Mouse (Mus musculus) MEL (cell line): ENCODE measurements at regions not wholly inside any gene's neighbourhood (a gene's known extent, or its start where the extent isn't known, plus 50 kb on each side); places are given as distances from the start of the nearest gene placed in this dataset.
A peak's percentile ranks its signal among the peaks of the same experiment; 100 is the strongest.

Experiments
- DNase-seq: peaks from one replicate; pipeline ENCODE4 v3.0.0; 2011; ENCODE audit warnings: low read depth, low spot score
- H3K27ac ChIP-seq: 2 replicates; pipeline ENCODE4 v1.5.1; 2012; ENCODE audit warnings: low read depth, mild to moderate bottlenecking, control low read depth, low read length, moderate library complexity; ENCODE audit not compliant: control insufficient read depth
- H3K27me3 ChIP-seq, 2 experiments: fragments of 150-350 bp in 1 of 2; sonication (generic) in 1 of 2; 2 replicates each; pipeline ENCODE4 v1.6.1; 2012; ENCODE audit warnings: low read length in 2 of 2, mild to moderate bottlenecking in 2 of 2, improper control_type of control experiment in 1 of 2, moderate library complexity in 1 of 2; ENCODE audit not compliant: insufficient read depth in 2 of 2, control insufficient read depth in 1 of 2
- H3K36me3 ChIP-seq, 2 experiments: 2 replicates each; pipeline ENCODE4 v1.6.1; 2012 to 2014; ENCODE audit warnings: low read length in 2 of 2, improper control_type of control experiment in 1 of 2, inconsistent platforms in 1 of 2, mild to moderate bottlenecking in 1 of 2; ENCODE audit not compliant: insufficient read depth in 2 of 2, control insufficient read depth in 1 of 2
- H3K4me1 ChIP-seq, 2 experiments: fragments of 150-350 bp in 1 of 2; sonication (generic) in 1 of 2; 2 replicates each; pipeline ENCODE4 v1.6.1; 2012; ENCODE audit warnings: low read length in 2 of 2, improper control_type of control experiment in 1 of 2, mild to moderate bottlenecking in 1 of 2; ENCODE audit not compliant: insufficient read depth in 2 of 2, control insufficient read depth in 1 of 2
- H3K4me3 ChIP-seq, 2 experiments: fragments of 150-350 bp in 1 of 2; sonication (generic) in 1 of 2; 2 replicates each; pipeline ENCODE4 v1.5.1; 2012; ENCODE audit warnings: low read depth in 2 of 2, low read length in 2 of 2, mild to moderate bottlenecking in 2 of 2, moderate library complexity in 2 of 2, control low read depth in 1 of 2, improper control_type of control experiment in 1 of 2; ENCODE audit not compliant: control insufficient read depth in 1 of 2, insufficient read depth in 1 of 2
- H3K79me2 ChIP-seq: 2 replicates; pipeline ENCODE4 v1.6.1; 2012; ENCODE audit warnings: mild to moderate bottlenecking, low read length, moderate library complexity; ENCODE audit not compliant: control insufficient read depth, poor library complexity, insufficient read depth
- H3K9ac ChIP-seq: 2 replicates; pipeline ENCODE4 v1.6.1; 2012; ENCODE audit warnings: low read depth, mild to moderate bottlenecking, control low read depth, low read length, moderate library complexity; ENCODE audit not compliant: control insufficient read depth, poor library complexity, severe bottlenecking
- H3K9me3 ChIP-seq: fragments of 150-350 bp; sonication (generic); replicated peaks from 2 replicates; pipeline ENCODE4 v1.6.1; 2012; ENCODE audit warnings: mild to moderate bottlenecking, low read length, improper control_type of control experiment, moderate library complexity; ENCODE audit not compliant: insufficient read depth
- BHLHE40 ChIP-seq: IDR thresholded peaks from 2 replicates; pipeline ENCODE4 v1.6.1; 2012; ENCODE audit warnings: low read depth, mild to moderate bottlenecking, inconsistent platforms, low read length, improper control_type of control experiment, borderline replicate concordance
- CHD1 ChIP-seq: IDR thresholded peaks from 2 replicates; pipeline ENCODE4 v1.6.1; 2012; ENCODE audit warnings: low read depth, mild to moderate bottlenecking, inconsistent platforms, low read length, improper control_type of control experiment
- CTCF ChIP-seq, 3 experiments: IDR thresholded peaks in 2 of 3; conservative IDR thresholded peaks in 1 of 3; 2 replicates each; pipeline ENCODE4 v1.5.1; 2011 to 2012; ENCODE audit warnings: low read length in 3 of 3, low read depth in 2 of 3, mild to moderate bottlenecking in 2 of 3, improper control_type of control experiment in 1 of 3, inconsistent platforms in 1 of 3, mixed read lengths in 1 of 3, moderate library complexity in 1 of 3; ENCODE audit not compliant: control insufficient read depth in 1 of 3, insufficient read depth in 1 of 3, poor library complexity in 1 of 3, severe bottlenecking in 1 of 3
- E2F4 ChIP-seq: IDR thresholded peaks from 2 replicates; pipeline ENCODE4 v1.6.1; 2011; ENCODE audit warnings: low read depth, low read length, improper control_type of control experiment, borderline replicate concordance
- ELF1 ChIP-seq: IDR thresholded peaks from 2 replicates; pipeline ENCODE4 v1.6.1; 2014; ENCODE audit warnings: low read depth, mild to moderate bottlenecking, inconsistent platforms, low read length, improper control_type of control experiment, moderate library complexity
- ETS1 ChIP-seq: IDR thresholded peaks from 2 replicates; pipeline ENCODE4 v1.6.1; 2012; ENCODE audit warnings: low read depth, mild to moderate bottlenecking, inconsistent platforms, low read length, improper control_type of control experiment, moderate library complexity
- GATA1 ChIP-seq: IDR thresholded peaks from 2 replicates; pipeline ENCODE4 v1.6.1; 2011; ENCODE audit warnings: low read depth, low read length, improper control_type of control experiment
- HCFC1 ChIP-seq: IDR thresholded peaks from 2 replicates; pipeline ENCODE4 v1.6.1; 2012; ENCODE audit warnings: low read depth, mild to moderate bottlenecking, inconsistent platforms, low read length, improper control_type of control experiment, moderate library complexity
- JUND ChIP-seq: IDR thresholded peaks from 2 replicates; pipeline ENCODE4 v1.6.1; 2011; ENCODE audit warnings: low read depth, mild to moderate bottlenecking, improper control_type of control experiment, low read length
- KAT2A ChIP-seq: conservative IDR thresholded peaks from 2 replicates; pipeline ENCODE4 v1.6.1; 2012; ENCODE audit warnings: low read depth, low read length, improper control_type of control experiment, inconsistent platforms
- MAFK ChIP-seq: IDR thresholded peaks from 2 replicates; pipeline ENCODE4 v1.6.1; 2011; ENCODE audit warnings: low read depth, mild to moderate bottlenecking, low read length, improper control_type of control experiment, borderline replicate concordance
- MAX ChIP-seq: IDR thresholded peaks from 2 replicates; pipeline ENCODE4 v1.6.1; 2011; ENCODE audit warnings: low read length, improper control_type of control experiment
- MEF2A ChIP-seq: IDR thresholded peaks from 2 replicates; pipeline ENCODE4 v1.6.1; 2014; ENCODE audit warnings: low read depth, mild to moderate bottlenecking, inconsistent platforms, low read length, improper control_type of control experiment; ENCODE audit not compliant: poor library complexity, insufficient replicate concordance, severe bottlenecking; ENCODE audit errors: extremely low read depth
- MXI1 ChIP-seq: IDR thresholded peaks from 2 replicates; pipeline ENCODE4 v1.6.1; 2011; ENCODE audit warnings: mild to moderate bottlenecking, low read depth, low read length, improper control_type of control experiment
- MYC ChIP-seq: IDR thresholded peaks from 2 replicates; pipeline ENCODE4 v1.6.1; 2011; ENCODE audit warnings: low read depth, mild to moderate bottlenecking, low read length, improper control_type of control experiment, moderate library complexity
- NELFE ChIP-seq: IDR thresholded peaks from 2 replicates; pipeline ENCODE4 v1.6.1; 2011; ENCODE audit warnings: low read depth, low read length, improper control_type of control experiment
- NRF1 ChIP-seq: IDR thresholded peaks from 2 replicates; pipeline ENCODE4 v1.6.1; 2014; ENCODE audit warnings: low read depth, mild to moderate bottlenecking, inconsistent platforms, low read length, improper control_type of control experiment, moderate library complexity; ENCODE audit not compliant: poor library complexity, insufficient read depth, severe bottlenecking
- POLR2A ChIP-seq, 2 experiments: IDR thresholded peaks; 2 replicates each; pipeline ENCODE4 v1.6.1; 2011 to 2012; ENCODE audit warnings: low read length in 2 of 2, mild to moderate bottlenecking in 2 of 2, control low read depth in 1 of 2, improper control_type of control experiment in 1 of 2, low read depth in 1 of 2, moderate library complexity in 1 of 2; ENCODE audit not compliant: control insufficient read depth in 1 of 2, insufficient read depth in 1 of 2, poor library complexity in 1 of 2
- POLR2AphosphoS5 ChIP-seq: IDR thresholded peaks from 2 replicates; pipeline ENCODE4 v1.6.1; 2012; ENCODE audit warnings: low read depth, borderline replicate concordance, mild to moderate bottlenecking, inconsistent platforms, low read length, moderate library complexity, mixed read lengths
- RAD21 ChIP-seq: IDR thresholded peaks from 2 replicates; pipeline ENCODE4 v1.6.1; 2011; ENCODE audit warnings: mild to moderate bottlenecking, low read depth, low read length, improper control_type of control experiment
- RCOR1 ChIP-seq: IDR thresholded peaks from 2 replicates; pipeline ENCODE4 v1.6.1; 2012; ENCODE audit warnings: low read depth, mild to moderate bottlenecking, inconsistent platforms, low read length, improper control_type of control experiment
- SIN3A ChIP-seq: IDR thresholded peaks from 2 replicates; pipeline ENCODE4 v1.6.1; 2012; ENCODE audit warnings: low read length, improper control_type of control experiment, inconsistent platforms
- SMC3 ChIP-seq: IDR thresholded peaks from 2 replicates; pipeline ENCODE4 v1.6.1; 2011; ENCODE audit warnings: low read depth, low read length, improper control_type of control experiment
- TAL1 ChIP-seq: IDR thresholded peaks from 2 replicates; pipeline ENCODE4 v1.6.1; 2012; ENCODE audit warnings: mild to moderate bottlenecking, inconsistent platforms, low read length, moderate library complexity, mixed read lengths
- TBP ChIP-seq: IDR thresholded peaks from 2 replicates; pipeline ENCODE4 v1.8.0; 2011; ENCODE audit warnings: low read depth, low read length, improper control_type of control experiment
- TCF12 ChIP-seq: IDR thresholded peaks from 2 replicates; pipeline ENCODE4 v1.6.1; 2014; ENCODE audit warnings: low read depth, mild to moderate bottlenecking, inconsistent platforms, low read length, improper control_type of control experiment, moderate library complexity
- UBTF ChIP-seq: IDR thresholded peaks from 2 replicates; pipeline ENCODE4 v1.6.1; 2012; ENCODE audit warnings: low read depth, mild to moderate bottlenecking, inconsistent platforms, low read length, improper control_type of control experiment, moderate library complexity, borderline replicate concordance; ENCODE audit not compliant: insufficient read depth
- USF1 ChIP-seq: IDR thresholded peaks from 2 replicates; pipeline ENCODE4 v1.6.1; 2014; ENCODE audit warnings: low read depth, mild to moderate bottlenecking, inconsistent platforms, low read length, improper control_type of control experiment, moderate library complexity
- USF2 ChIP-seq, 2 experiments: IDR thresholded peaks; 2 replicates each; pipeline ENCODE4 v1.6.1; 2011 to 2012; ENCODE audit warnings: improper control_type of control experiment in 2 of 2, low read length in 2 of 2, borderline replicate concordance in 1 of 2, inconsistent platforms in 1 of 2, low read depth in 1 of 2, mild to moderate bottlenecking in 1 of 2; ENCODE audit not compliant: insufficient read depth in 1 of 2
- ZC3H11A ChIP-seq: IDR thresholded peaks from 2 replicates; pipeline ENCODE4 v1.6.1; 2012; ENCODE audit warnings: low read depth, mild to moderate bottlenecking, inconsistent platforms, low read length, improper control_type of control experiment
- ZKSCAN1 ChIP-seq: IDR thresholded peaks from 2 replicates; pipeline ENCODE4 v1.6.1; 2012; ENCODE audit warnings: low read depth, mild to moderate bottlenecking, inconsistent platforms, low read length, improper control_type of control experiment, moderate library complexity
- ZMIZ1 ChIP-seq: IDR thresholded peaks from 2 replicates; pipeline ENCODE4 v1.6.1; 2012; ENCODE audit warnings: low read depth, mild to moderate bottlenecking, inconsistent platforms, low read length, improper control_type of control experiment, moderate library complexity
- ZNF384 ChIP-seq: IDR thresholded peaks from 2 replicates; pipeline ENCODE4 v1.6.1; 2012; ENCODE audit warnings: low read depth, mild to moderate bottlenecking, inconsistent platforms, low read length, improper control_type of control experiment

DNA sequence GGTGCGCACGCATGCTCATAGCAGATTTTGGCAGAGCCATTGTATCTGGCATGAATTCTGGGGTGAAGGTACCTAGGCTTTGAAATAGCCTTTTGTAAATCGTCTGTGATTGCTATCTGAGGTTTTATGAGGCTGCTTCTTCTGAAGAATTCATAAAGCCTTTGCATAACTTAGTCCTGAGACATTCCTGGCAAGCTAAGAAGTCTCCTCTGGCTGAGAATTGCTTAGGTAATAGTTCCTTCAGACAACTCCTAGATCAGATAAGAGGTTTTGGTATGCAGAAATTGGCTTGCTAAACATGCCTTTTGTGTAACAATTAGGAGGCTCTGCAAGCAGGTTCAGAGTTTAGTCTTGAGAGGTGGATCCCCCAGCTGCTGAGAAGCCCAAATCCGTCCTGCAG lies 82.7 kb downstream of the Pmp22 start:
- DNase-seq: no peak
- Histone ChIP-seq H3K9me3 (no peaks in the 10 kb centered on the region), H3K4me3 (no peak overlapping the region), H3K27me3 (no peaks in the 10 kb centered on the region), H3K9ac (no peak overlapping the region), H3K27ac (no peak overlapping the region), H3K36me3 (no peaks in the 10 kb centered on the region), H3K79me2 (no peaks in the 10 kb centered on the region), H3K4me1 (no peaks in the 10 kb centered on the region)
- no peak for TF ChIP-seq TBP

DNA sequence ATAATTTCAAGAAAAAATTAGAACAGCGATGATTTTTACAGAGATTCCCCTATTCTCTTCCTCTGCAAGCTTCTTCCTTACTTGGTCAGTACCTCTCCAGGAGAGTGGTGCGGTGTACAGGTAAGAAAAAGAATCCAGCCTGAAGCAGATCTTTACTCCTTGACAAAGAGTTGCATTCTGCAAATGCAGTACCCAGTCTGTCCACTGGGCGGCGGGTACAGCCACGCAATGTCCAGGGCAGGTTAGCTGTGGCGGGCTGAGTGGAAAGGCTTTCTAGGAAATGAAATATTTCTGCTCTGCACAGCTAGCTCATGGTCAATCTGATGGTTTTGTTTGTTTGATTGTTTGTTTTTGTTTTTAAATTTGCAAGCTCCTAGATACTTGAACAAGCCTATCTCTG lies 84.3 kb downstream of the Pmp22 start:
- DNase-seq: peak; percentile 51
- no peaks in the 10 kb centered on the region for H3K36me3 ChIP-seq

GRCm38 (mm10) chr11:63213901-63214425 lies 85.2 kb downstream of the Pmp22 start:
- Histone ChIP-seq H3K9me3 (no peaks in the 10 kb centered on the region), H3K79me2 (no peaks in the 10 kb centered on the region), H3K36me3 (no peaks in the 10 kb centered on the region), H3K4me1 (no peaks in the 10 kb centered on the region), H3K4me3 (no peak overlapping the region), H3K27ac (no peak overlapping the region), H3K27me3 (no peaks in the 10 kb centered on the region), H3K9ac (no peak overlapping the region)
- no peak for DNase-seq
- no peak for TF ChIP-seq MXI1
- TF ChIP-seq SMC3: no peak
- no peak for TF ChIP-seq CTCF (IDR thresholded peaks at IDR 0.05 in 2 of 3, conservative IDR thresholded peaks at IDR 0.05 in 1 of 3; ENCODE audit: control insufficient read depth in 1 of 3, insufficient read depth in 1 of 3, low read depth in 2 of 3, low read length in 3 of 3, poor library complexity in 1 of 3, severe bottlenecking in 1 of 3)
- TF ChIP-seq BHLHE40: no peak
- TF ChIP-seq MAFK: no peak
- TF ChIP-seq E2F4: no peak
- TF ChIP-seq TAL1: no peak
- TF ChIP-seq TBP: no peak
- TF ChIP-seq ZMIZ1: no peak
- no peak for TF ChIP-seq ZNF384
- no peak for TF ChIP-seq JUND
- TF ChIP-seq USF2 (IDR thresholded peaks at IDR 0.05; ENCODE audit: borderline replicate concordance in 1 of 2, insufficient read depth in 1 of 2, low read depth in 1 of 2, low read length in 2 of 2): no peak
- no peak for TF ChIP-seq ZKSCAN1
- TF ChIP-seq USF1: no peak
- TF ChIP-seq MEF2A: no peak

More for the DNA sequence above, 84.3 kb downstream of the Pmp22 start:
- H3K9ac ChIP-seq: no peak overlapping the region
- no peaks in the 10 kb centered on the region for H3K27me3 ChIP-seq
- no peak overlapping the region for H3K4me3 ChIP-seq
- TF ChIP-seq TAL1 (no peak), NELFE (no peak), GATA1 (no peak), MEF2A (no peak), SMC3 (peak; percentile 86), ZNF384 (no peak), POLR2A (IDR thresholded peaks at IDR 0.05; ENCODE audit: control insufficient read depth in 1 of 2, insufficient read depth in 1 of 2, low read depth in 1 of 2, low read length in 2 of 2, poor library complexity in 1 of 2) (no peak), MYC (no peak), CTCF (IDR thresholded peaks at IDR 0.05 in 2 of 3, conservative IDR thresholded peaks at IDR 0.05 in 1 of 3; ENCODE audit: control insufficient read depth in 1 of 3, insufficient read depth in 1 of 3, low read depth in 2 of 3, low read length in 3 of 3, poor library complexity in 1 of 3, severe bottlenecking in 1 of 3) (peak; percentile 76 to 87 (median 84)), TBP (no peak), RAD21 (peak; percentile 66), ZC3H11A (peak; percentile 61), JUND (no peak), E2F4 (no peak), ELF1 (no peak), RCOR1 (no peak), KAT2A (no peak), POLR2AphosphoS5 (no peak), HCFC1 (no peak), MAX (no peak), ETS1 (no peak), UBTF (no peak), CHD1 (no peak), TCF12 (no peak), NRF1 (no peak), SIN3A (no peak), ZMIZ1 (no peak), MXI1 (no peak)
- TF ChIP-seq, all 39 proteins: peak for 4
- Histone ChIP-seq H3K27ac (no peak overlapping the region), H3K9me3 (no peaks in the 10 kb centered on the region), H3K79me2 (no peaks in the 10 kb centered on the region), H3K4me1 (no peaks in the 10 kb centered on the region)
